Mouse (Mus musculus) MEL (cell line): ENCODE results near the gene Ggta1. TPM values are rescaled to one million over a fixed set of nuclear protein-coding genes. Genes with fewer than 3 reads are reported as not detected.
A peak's percentile ranks its signal among the peaks of the same experiment; 100 is the strongest.

Experiments used
- DNase-seq: peaks from one replicate; pipeline ENCODE4 v3.0.0; 2011; ENCODE audit warnings: low read depth, low spot score
- H3K27ac ChIP-seq: 2 replicates; pipeline ENCODE4 v1.5.1; 2012; ENCODE audit warnings: low read depth, mild to moderate bottlenecking, control low read depth, low read length, moderate library complexity; ENCODE audit not compliant: control insufficient read depth
- H3K27me3 ChIP-seq, 2 experiments: fragments of 150-350 bp in 1 of 2; sonication (generic) in 1 of 2; 2 replicates each; pipeline ENCODE4 v1.6.1; 2012; ENCODE audit warnings: low read length in 2 of 2, mild to moderate bottlenecking in 2 of 2, improper control_type of control experiment in 1 of 2, moderate library complexity in 1 of 2; ENCODE audit not compliant: insufficient read depth in 2 of 2, control insufficient read depth in 1 of 2
- H3K36me3 ChIP-seq, 2 experiments: 2 replicates each; pipeline ENCODE4 v1.6.1; 2012 to 2014; ENCODE audit warnings: low read length in 2 of 2, improper control_type of control experiment in 1 of 2, inconsistent platforms in 1 of 2, mild to moderate bottlenecking in 1 of 2; ENCODE audit not compliant: insufficient read depth in 2 of 2, control insufficient read depth in 1 of 2
- H3K4me1 ChIP-seq, 2 experiments: fragments of 150-350 bp in 1 of 2; sonication (generic) in 1 of 2; 2 replicates each; pipeline ENCODE4 v1.6.1; 2012; ENCODE audit warnings: low read length in 2 of 2, improper control_type of control experiment in 1 of 2, mild to moderate bottlenecking in 1 of 2; ENCODE audit not compliant: insufficient read depth in 2 of 2, control insufficient read depth in 1 of 2
- H3K4me3 ChIP-seq, 2 experiments: fragments of 150-350 bp in 1 of 2; sonication (generic) in 1 of 2; 2 replicates each; pipeline ENCODE4 v1.5.1; 2012; ENCODE audit warnings: low read depth in 2 of 2, low read length in 2 of 2, mild to moderate bottlenecking in 2 of 2, moderate library complexity in 2 of 2, control low read depth in 1 of 2, improper control_type of control experiment in 1 of 2; ENCODE audit not compliant: control insufficient read depth in 1 of 2, insufficient read depth in 1 of 2
- H3K79me2 ChIP-seq: 2 replicates; pipeline ENCODE4 v1.6.1; 2012; ENCODE audit warnings: mild to moderate bottlenecking, low read length, moderate library complexity; ENCODE audit not compliant: control insufficient read depth, poor library complexity, insufficient read depth
- H3K9ac ChIP-seq: 2 replicates; pipeline ENCODE4 v1.6.1; 2012; ENCODE audit warnings: low read depth, mild to moderate bottlenecking, control low read depth, low read length, moderate library complexity; ENCODE audit not compliant: control insufficient read depth, poor library complexity, severe bottlenecking
- H3K9me3 ChIP-seq: fragments of 150-350 bp; sonication (generic); replicated peaks from 2 replicates; pipeline ENCODE4 v1.6.1; 2012; ENCODE audit warnings: mild to moderate bottlenecking, low read length, improper control_type of control experiment, moderate library complexity; ENCODE audit not compliant: insufficient read depth
- BHLHE40 ChIP-seq: IDR thresholded peaks from 2 replicates; pipeline ENCODE4 v1.6.1; 2012; ENCODE audit warnings: low read depth, mild to moderate bottlenecking, inconsistent platforms, low read length, improper control_type of control experiment, borderline replicate concordance
- EP300 ChIP-seq, 2 experiments: IDR thresholded peaks; 2 replicates each; pipeline ENCODE4 v1.6.1; 2011; ENCODE audit warnings: improper control_type of control experiment in 2 of 2, low read length in 2 of 2, low read depth in 1 of 2, mild to moderate bottlenecking in 1 of 2
- ETS1 ChIP-seq: IDR thresholded peaks from 2 replicates; pipeline ENCODE4 v1.6.1; 2012; ENCODE audit warnings: low read depth, mild to moderate bottlenecking, inconsistent platforms, low read length, improper control_type of control experiment, moderate library complexity
- GATA1 ChIP-seq: IDR thresholded peaks from 2 replicates; pipeline ENCODE4 v1.6.1; 2011; ENCODE audit warnings: low read depth, low read length, improper control_type of control experiment
- HCFC1 ChIP-seq: IDR thresholded peaks from 2 replicates; pipeline ENCODE4 v1.6.1; 2012; ENCODE audit warnings: low read depth, mild to moderate bottlenecking, inconsistent platforms, low read length, improper control_type of control experiment, moderate library complexity
- MXI1 ChIP-seq: IDR thresholded peaks from 2 replicates; pipeline ENCODE4 v1.6.1; 2011; ENCODE audit warnings: mild to moderate bottlenecking, low read depth, low read length, improper control_type of control experiment
- NELFE ChIP-seq: IDR thresholded peaks from 2 replicates; pipeline ENCODE4 v1.6.1; 2011; ENCODE audit warnings: low read depth, low read length, improper control_type of control experiment
- POLR2A ChIP-seq, 2 experiments: IDR thresholded peaks; 2 replicates each; pipeline ENCODE4 v1.6.1; 2011 to 2012; ENCODE audit warnings: low read length in 2 of 2, mild to moderate bottlenecking in 2 of 2, control low read depth in 1 of 2, improper control_type of control experiment in 1 of 2, low read depth in 1 of 2, moderate library complexity in 1 of 2; ENCODE audit not compliant: control insufficient read depth in 1 of 2, insufficient read depth in 1 of 2, poor library complexity in 1 of 2
- RAD21 ChIP-seq: IDR thresholded peaks from 2 replicates; pipeline ENCODE4 v1.6.1; 2011; ENCODE audit warnings: mild to moderate bottlenecking, low read depth, low read length, improper control_type of control experiment
- RCOR1 ChIP-seq: IDR thresholded peaks from 2 replicates; pipeline ENCODE4 v1.6.1; 2012; ENCODE audit warnings: low read depth, mild to moderate bottlenecking, inconsistent platforms, low read length, improper control_type of control experiment
- SIN3A ChIP-seq: IDR thresholded peaks from 2 replicates; pipeline ENCODE4 v1.6.1; 2012; ENCODE audit warnings: low read length, improper control_type of control experiment, inconsistent platforms
- SMC3 ChIP-seq: IDR thresholded peaks from 2 replicates; pipeline ENCODE4 v1.6.1; 2011; ENCODE audit warnings: low read depth, low read length, improper control_type of control experiment
- TBP ChIP-seq: IDR thresholded peaks from 2 replicates; pipeline ENCODE4 v1.8.0; 2011; ENCODE audit warnings: low read depth, low read length, improper control_type of control experiment
- UBTF ChIP-seq: IDR thresholded peaks from 2 replicates; pipeline ENCODE4 v1.6.1; 2012; ENCODE audit warnings: low read depth, mild to moderate bottlenecking, inconsistent platforms, low read length, improper control_type of control experiment, moderate library complexity, borderline replicate concordance; ENCODE audit not compliant: insufficient read depth
- USF2 ChIP-seq, 2 experiments: IDR thresholded peaks; 2 replicates each; pipeline ENCODE4 v1.6.1; 2011 to 2012; ENCODE audit warnings: improper control_type of control experiment in 2 of 2, low read length in 2 of 2, borderline replicate concordance in 1 of 2, inconsistent platforms in 1 of 2, low read depth in 1 of 2, mild to moderate bottlenecking in 1 of 2; ENCODE audit not compliant: insufficient read depth in 1 of 2
- ZNF384 ChIP-seq: IDR thresholded peaks from 2 replicates; pipeline ENCODE4 v1.6.1; 2012; ENCODE audit warnings: low read depth, mild to moderate bottlenecking, inconsistent platforms, low read length, improper control_type of control experiment
- polyA plus RNA-seq, 2 experiments: library from polyadenylated mRNA; stranded (reverse) in 1 of 2; unstranded in 1 of 2; fragments of >175 nt in 1 of 2; fragments of >200 nt in 1 of 2; gene quantifications; 2 replicates each; pipeline versions ENCODE4 v1.2.1 to v1.2.4; 2012; ENCODE audit warnings: low replicate concordance in 2 of 2, low read depth in 1 of 2; ENCODE audit not compliant: insufficient read length in 2 of 2, insufficient read depth in 1 of 2, missing spikeins in 1 of 2
- total RNA-seq: library from RNA; depleted of rRNA; stranded (reverse); fragments of 300-350 nt; gene quantifications from 2 replicates; pipeline ENCODE4 v1.2.3, GENCODE M21; 2012

Gene Ggta1
- total and polyA plus RNA-seq, 3 experiments, result 29.2 to 30.7 TPM; not detected in 1

GRCm38 (mm10) chr2:35444764-35445262 is 18.2 kb downstream of the Ggta1 start:
- no peak overlapping the region for H3K9ac ChIP-seq

GRCm38 (mm10) chr2:35443981-35444763 is 18.9 kb downstream of the Ggta1 start:
- H3K4me3 ChIP-seq, result no peak overlapping the region
- no peaks in the 10 kb centered on the region for H3K27me3 ChIP-seq
- peak; percentile 63 for DNase-seq
- no peaks in the 10 kb centered on the region for H3K9me3 ChIP-seq
- peaks cover 4% of the 10 kb centered on the region for H3K79me2 ChIP-seq
- no peak overlapping the region for H3K9ac ChIP-seq
- H3K27ac ChIP-seq, result no peak overlapping the region
- H3K36me3 ChIP-seq, result peaks cover 0 to 8% of the 10 kb centered on the region in 2 experiments; a peak in 2 of 4 replicates
- TF ChIP-seq EP300 (IDR thresholded peaks at IDR 0.05; ENCODE audit: low read depth in 1 of 2, low read length in 2 of 2) (peak in 1 of 2 experiments; percentile 44; a peak in 1 of 4 replicates), SMC3 (no peak), BHLHE40 (no peak), RCOR1 (peak; percentile 48; the same call in 1 of the 2 replicates)
- peaks cover 2 to 8% of the 10 kb centered on the region in 2 experiments; a peak in 3 of 4 replicates for H3K4me1 ChIP-seq

More at GRCm38 (mm10) chr2:35444764-35445262, 18.2 kb downstream of the Ggta1 start:
- DNase-seq, result no peak
- peaks cover 0 to 8% of the 10 kb centered on the region in 2 experiments; a peak in 2 of 4 replicates for H3K36me3 ChIP-seq
- H3K27ac ChIP-seq, result no peak overlapping the region
- no peaks in the 10 kb centered on the region for H3K9me3 ChIP-seq
- H3K79me2 ChIP-seq, result peaks cover 5% of the 10 kb centered on the region
- no peak overlapping the region for H3K4me3 ChIP-seq
- no peaks in the 10 kb centered on the region for H3K27me3 ChIP-seq
- TF ChIP-seq GATA1 (no peak), RAD21 (no peak), BHLHE40 (no peak), ETS1 (no peak), POLR2A (IDR thresholded peaks at IDR 0.05; ENCODE audit: control insufficient read depth in 1 of 2, insufficient read depth in 1 of 2, low read depth in 1 of 2, low read length in 2 of 2, poor library complexity in 1 of 2) (no peak), NELFE (no peak), ZNF384 (no peak)
- H3K4me1 ChIP-seq, result peaks cover 2 to 8% of the 10 kb centered on the region in 2 experiments; a peak in 3 of 4 replicates

DNA sequence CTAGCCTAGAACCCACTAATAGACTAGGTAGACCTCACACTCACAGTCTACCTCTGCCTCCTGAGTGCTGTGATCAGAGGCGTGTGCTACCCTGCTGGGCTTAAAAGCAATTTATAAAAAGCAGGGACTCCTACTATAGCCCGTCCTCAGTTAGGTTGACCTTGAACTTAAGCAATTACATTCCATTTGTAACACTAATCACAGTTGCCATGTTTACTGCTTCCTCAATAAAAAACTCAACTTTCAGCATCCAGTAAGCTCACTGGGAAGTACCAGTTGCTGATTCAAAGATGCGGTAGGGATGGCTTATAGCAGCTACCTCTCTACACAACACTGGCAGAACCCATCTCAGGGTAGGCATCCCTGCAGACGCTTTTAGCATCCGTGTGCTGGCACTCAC is 19.7 kb downstream of the Ggta1 start:
- Histone ChIP-seq H3K4me3 (no peak overlapping the region), H3K79me2 (peaks cover 4% of the 10 kb centered on the region), H3K4me1 (peaks cover 2 to 8% of the 10 kb centered on the region in 2 experiments; a peak in 3 of 4 replicates), H3K9me3 (no peaks in the 10 kb centered on the region), H3K9ac (no peak overlapping the region), H3K27ac (no peak overlapping the region), H3K27me3 (no peaks in the 10 kb centered on the region), H3K36me3 (peaks cover 0 to 8% of the 10 kb centered on the region in 2 experiments; a peak in 2 of 4 replicates)
- DNase-seq, result no peak
- no peak for TF ChIP-seq ETS1
- no peak for TF ChIP-seq MXI1
- TF ChIP-seq GATA1, result no peak
- TF ChIP-seq TBP, result no peak
- TF ChIP-seq SIN3A, result no peak
- no peak for TF ChIP-seq HCFC1
- TF ChIP-seq RCOR1, result no peak
- TF ChIP-seq USF2 (IDR thresholded peaks at IDR 0.05; ENCODE audit: borderline replicate concordance in 1 of 2, insufficient read depth in 1 of 2, low read depth in 1 of 2, low read length in 2 of 2), result no peak
- no peak for TF ChIP-seq UBTF
